Mouse (Mus musculus) hindbrain, embryonic 14.5 days (tissue): ENCODE data around the gene Zfp935. TPM values are rescaled to one million over a fixed set of nuclear protein-coding genes. Genes with fewer than 3 reads are reported as not detected.
"Not testable (repeated sequence)": the region's sequence is repeated elsewhere in the genome, so short reads cannot be mapped to it uniquely, and the experiment has no call there.

Source experiments
- ATAC-seq: fragments of 200-750 bp; cut with Nextera tagmentation; 2 replicates; pipeline ENCODE4 v1.8.0; 2017; ENCODE audit warnings: moderate number of reproducible peaks, mild to moderate bottlenecking, moderate TSS enrichment, moderate library complexity; ENCODE audit not compliant: low FRiP score
- DNase-seq: peaks from one replicate; pipeline ENCODE4 v3.0.0-alpha.2; 2015; ENCODE audit warnings: low spot score
- H3K27ac ChIP-seq: fragments of 300-500 bp; sonication (generic); 2 replicates; pipeline ENCODE4 v1.5.1; 2014; ENCODE audit warnings: mild to moderate bottlenecking, moderate library complexity
- H3K27me3 ChIP-seq: fragments of 300-500 bp; sonication (generic); 2 replicates; pipeline ENCODE4 v1.6.1; 2014; ENCODE audit warnings: mild to moderate bottlenecking, low read length, mixed read lengths; ENCODE audit not compliant: control insufficient read depth, insufficient read depth
- H3K36me3 ChIP-seq: fragments of 300-500 bp; sonication (generic); replicated peaks from 2 replicates; pipeline ENCODE4 v1.6.1; 2014; ENCODE audit not compliant: control insufficient read depth, insufficient read depth
- H3K4me1 ChIP-seq: fragments of 300-500 bp; sonication (generic); replicated peaks from 2 replicates; pipeline ENCODE4 v1.6.1; 2014; ENCODE audit warnings: antibody characterized with exemption, low read length, mixed read lengths; ENCODE audit not compliant: control insufficient read depth, insufficient read depth
- H3K4me2 ChIP-seq: fragments of 300-500 bp; sonication (generic); replicated peaks from 2 replicates; pipeline ENCODE4 v1.6.1; 2014; ENCODE audit warnings: mild to moderate bottlenecking, moderate library complexity
- H3K4me3 ChIP-seq: fragments of 300-500 bp; sonication (generic); replicated peaks from 2 replicates; pipeline ENCODE4 v1.5.1; 2014; ENCODE audit warnings: mild to moderate bottlenecking, low read length
- H3K9ac ChIP-seq: fragments of 300-500 bp; sonication (generic); 2 replicates; pipeline ENCODE4 v1.6.1; 2014
- H3K9me3 ChIP-seq: fragments of 300-500 bp; sonication (generic); 2 replicates; pipeline ENCODE4 v1.6.1; 2016; ENCODE audit warnings: low read length; ENCODE audit not compliant: control insufficient read depth
- WGBS: fragments of 180-500 bp; shearing (Covaris S2); extraction: QIAGEN DNeasy Blood & Tissue Kit; methylation state at CpG from one replicate; pipeline ENCODE4 v1.1.7; 2014; 5-methylcytosine and 5-hydroxymethylcytosine counted together
- polyA plus RNA-seq: library from polyadenylated mRNA; unstranded; fragments of >200 nt; fragmentation: Nextera tagmentation; extraction: Ambion mirVana; gene quantifications from 2 replicates; pipeline ENCODE4 v1.2.1, GENCODE M21; 2014

The Zfp935 gene
- not detected in 2 replicates for polyA plus RNA-seq

DNA sequence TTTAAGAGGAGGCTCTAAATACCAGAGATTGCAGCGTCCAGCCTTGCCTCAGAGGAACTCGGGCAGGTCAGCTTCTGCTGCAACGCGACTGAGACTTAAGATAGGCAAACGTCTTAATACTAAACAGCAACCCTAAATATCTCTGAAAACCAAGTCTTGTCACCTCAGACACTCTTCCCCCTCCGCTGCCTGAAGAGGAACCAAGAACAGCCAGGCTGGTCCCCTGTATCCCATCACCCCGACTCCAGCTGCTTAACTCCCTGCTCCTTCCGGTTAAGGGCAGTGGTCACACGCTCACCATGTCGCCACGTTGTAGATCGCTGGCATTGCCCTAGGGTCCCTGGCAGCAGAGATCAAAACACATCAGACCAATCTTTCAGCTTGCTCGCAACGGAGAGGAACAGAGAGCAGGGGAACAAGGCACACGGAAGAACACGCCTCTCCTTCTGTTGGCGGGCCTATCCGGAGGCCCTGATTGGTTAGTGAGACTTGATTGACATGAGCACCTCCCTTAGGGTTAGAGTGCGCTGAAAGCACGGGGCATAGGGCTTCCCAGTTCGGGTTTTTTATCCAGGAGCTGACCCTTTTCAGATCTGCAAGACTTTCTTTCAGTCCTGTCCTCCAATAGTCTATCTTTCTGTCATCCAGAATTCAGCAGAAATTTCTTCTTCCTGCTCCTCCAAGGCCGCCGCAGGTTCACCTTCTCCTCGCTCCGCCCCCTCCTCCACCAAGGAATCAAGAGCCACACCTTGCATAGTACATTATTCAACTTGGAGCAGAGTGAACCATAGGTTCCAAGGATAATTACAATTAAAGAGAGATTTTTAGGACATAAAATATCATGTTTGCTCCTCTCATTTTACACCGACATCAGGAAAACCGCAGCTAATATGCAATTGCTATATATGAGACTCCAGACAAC, at the start of gene Zfp935:
Gene Zfp935, minus strand, starts transcription at position 323 of the 922 bp plus-strand sequence.
- Histone ChIP-seq H3K9ac (peak within 1 kb of the TSS; percentile 64), H3K4me3 (peak within 1 kb of the TSS; percentile 37), H3K4me2 (peak within 1 kb of the TSS; percentile 50), H3K9me3 (peaks cover 14% of the 10 kb centered on the region)
- DNase-seq = peak; percentile 28
- H3K27me3 ChIP-seq, H3K36me3 ChIP-seq, H3K4me1 ChIP-seq, H3K27ac ChIP-seq: not testable (repeated sequence)
- WGBS = 3% methylated on average over 25 of the region's 27 CpGs
- 0 out of 2 replicates have a peak, but pooled peaks have one; percentile 59 for ATAC-seq

DNA sequence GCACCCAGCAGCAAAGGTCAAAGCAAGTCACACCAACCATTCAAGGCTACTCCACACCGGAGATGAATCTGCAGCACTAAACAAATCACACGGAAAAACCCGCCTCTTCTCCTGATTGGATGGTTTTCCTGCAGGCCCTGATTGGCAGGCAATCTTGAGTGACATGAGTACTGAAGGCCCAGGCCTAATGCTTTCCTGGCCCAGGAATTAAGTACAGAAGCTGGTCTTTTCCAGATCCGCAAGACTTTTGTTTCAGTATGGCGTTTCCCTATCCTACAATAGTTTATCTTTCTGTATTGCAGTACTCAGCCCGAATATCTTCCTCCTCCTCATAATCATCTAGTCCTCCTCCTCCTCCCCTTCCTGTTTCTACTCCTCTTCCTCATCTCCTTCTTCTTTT, 12.8 kb upstream of the Zfp935 start, which contains the start of gene Zfp934:
Gene Zfp934, minus strand, starts transcription at position 101 of the 400 bp plus-strand sequence.
- not testable (repeated sequence) for H3K4me2 ChIP-seq, H3K4me1 ChIP-seq, H3K4me3 ChIP-seq, DNase-seq, H3K27me3 ChIP-seq, H3K9me3 ChIP-seq, ATAC-seq, H3K27ac ChIP-seq, H3K36me3 ChIP-seq, H3K9ac ChIP-seq
- 97% methylated on average over 3 of the region's 6 CpGs for WGBS

- H3K36me3 ChIP-seq, H3K27me3 ChIP-seq, H3K4me2 ChIP-seq, H3K9me3 ChIP-seq, H3K4me1 ChIP-seq, H3K27ac ChIP-seq, H3K4me3 ChIP-seq, ATAC-seq, H3K9ac ChIP-seq, DNase-seq: not testable (repeated sequence)
- WGBS = 25% methylated on average over 1 of the region's 1 CpGs
These were observed 3.4 kb upstream of the Zfp935 start for GRCm38 (mm10) chr13:62561696-62562095.

DNA sequence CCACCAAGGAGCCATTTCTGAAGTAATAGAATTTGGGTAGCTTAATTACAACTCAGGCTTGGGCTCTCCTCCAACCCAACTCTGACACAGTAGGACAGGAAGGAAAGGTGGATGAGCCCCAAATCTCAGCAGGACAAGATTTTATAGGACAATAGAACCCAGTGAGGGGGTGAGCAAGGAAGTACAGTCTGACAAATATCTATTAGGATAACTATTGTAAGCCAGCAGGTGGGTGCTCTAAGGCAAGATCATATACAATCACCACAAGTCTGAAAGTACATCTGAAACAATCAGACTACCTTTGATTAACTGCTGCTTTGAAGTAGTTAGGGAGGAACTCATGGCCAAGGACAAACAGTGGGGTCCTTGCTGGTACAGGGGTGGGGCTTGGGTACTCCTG, 28.2 kb downstream of the Zfp935 start:
- DNase-seq, H3K4me2 ChIP-seq, H3K9me3 ChIP-seq, H3K36me3 ChIP-seq, H3K27ac ChIP-seq, H3K4me1 ChIP-seq, H3K27me3 ChIP-seq, H3K9ac ChIP-seq, ATAC-seq, H3K4me3 ChIP-seq: not testable (repeated sequence)

GRCm38 (mm10) chr13:62510641-62511420, 47.5 kb downstream of the Zfp935 start:
- DNase-seq, H3K27me3 ChIP-seq, H3K4me1 ChIP-seq, H3K27ac ChIP-seq, H3K36me3 ChIP-seq, H3K4me3 ChIP-seq, H3K4me2 ChIP-seq, H3K9ac ChIP-seq, ATAC-seq: not testable (repeated sequence)
- H3K9me3 ChIP-seq = peaks cover 14% of the 10 kb centered on the region; the same call in 1 of the 2 replicates
- WGBS = 89% methylated on average over 1 of the region's 1 CpGs

- H3K9me3 ChIP-seq, DNase-seq, H3K4me2 ChIP-seq, H3K27me3 ChIP-seq, H3K36me3 ChIP-seq, ATAC-seq, H3K4me1 ChIP-seq, H3K9ac ChIP-seq, H3K27ac ChIP-seq, H3K4me3 ChIP-seq: not testable (repeated sequence)
- 92% methylated on average over 8 of the region's 8 CpGs for whole genome bisulfite sequencing
These were observed 85.7 kb downstream of the Zfp935 start for GRCm38 (mm10) chr13:62472661-62473060.

DNA sequence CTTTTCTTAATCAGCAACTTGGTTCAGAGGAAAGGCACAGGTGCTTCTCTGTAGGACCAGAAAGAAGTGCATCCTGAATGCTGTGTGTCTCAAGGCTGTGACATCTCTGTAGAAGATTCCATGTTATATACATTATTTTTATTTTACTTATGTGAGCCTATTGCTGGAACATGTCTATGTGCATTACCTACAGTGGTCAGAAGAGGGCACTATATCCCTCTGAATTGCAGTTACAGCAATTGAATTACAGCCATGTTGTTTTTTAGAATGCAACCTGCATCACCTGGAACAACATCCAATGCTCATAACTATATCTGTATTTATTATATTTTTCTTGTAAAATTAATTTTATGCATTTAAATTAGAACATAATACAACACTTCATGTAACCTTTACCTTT, 88.4 kb downstream of the Zfp935 start:
- H3K9ac ChIP-seq, H3K36me3 ChIP-seq, H3K27ac ChIP-seq, H3K4me2 ChIP-seq, ATAC-seq, H3K9me3 ChIP-seq, H3K4me3 ChIP-seq, H3K4me1 ChIP-seq, H3K27me3 ChIP-seq: not testable (repeated sequence)
- DNase-seq = peak; percentile 38

GRCm38 (mm10) chr13:62466424-62467334, 91.6 kb downstream of the Zfp935 start, which contains the start of gene Gm49359:
Gene Gm49359 (minus strand): TSS chr13:62466832.
- not testable (repeated sequence) for H3K36me3 ChIP-seq

More at GRCm38 (mm10) chr13:62466424-62467334, 91.6 kb downstream of the Zfp935 start, which contains the start of gene Gm49359:
- H3K9ac ChIP-seq = peak within 1 kb of the TSS; percentile 71
- peak within 1 kb of the TSS; percentile 46 for H3K4me3 ChIP-seq
- ATAC-seq = peak; percentile 100
- 3% methylated on average over 27 of the region's 28 CpGs for WGBS
- peaks cover 13% of the 10 kb centered on the region for H3K9me3 ChIP-seq
- H3K27me3 ChIP-seq, H3K4me1 ChIP-seq: not testable (repeated sequence)
- DNase-seq = peak; percentile 90
- peak within 1 kb of the TSS; percentile 86 for H3K27ac ChIP-seq
- peak within 1 kb of the TSS; percentile 47 for H3K4me2 ChIP-seq
